Mouse (Mus musculus) layer of hippocampus, postnatal 25 days (tissue): ENCODE data around the gene Krtap8-1. TPM values are rescaled to one million over a fixed set of nuclear protein-coding genes. Genes with fewer than 3 reads are reported as not detected.

ENCODE experiments used
- DNase-seq, 2 experiments: peaks; one replicate each; pipeline ENCODE4 v3.0.0; 2022; ENCODE audit warnings: mixed read lengths in 2 of 2, low spot score in 1 of 2; ENCODE audit errors: extremely low spot score in 1 of 2
- total RNA-seq, 2 experiments: library from RNA; stranded (reverse); gene quantifications; 2 replicates each; pipeline ENCODE4 v1.2.3; 2021

Krtap8-1 gene
- not detected for total RNA-seq

DNA sequence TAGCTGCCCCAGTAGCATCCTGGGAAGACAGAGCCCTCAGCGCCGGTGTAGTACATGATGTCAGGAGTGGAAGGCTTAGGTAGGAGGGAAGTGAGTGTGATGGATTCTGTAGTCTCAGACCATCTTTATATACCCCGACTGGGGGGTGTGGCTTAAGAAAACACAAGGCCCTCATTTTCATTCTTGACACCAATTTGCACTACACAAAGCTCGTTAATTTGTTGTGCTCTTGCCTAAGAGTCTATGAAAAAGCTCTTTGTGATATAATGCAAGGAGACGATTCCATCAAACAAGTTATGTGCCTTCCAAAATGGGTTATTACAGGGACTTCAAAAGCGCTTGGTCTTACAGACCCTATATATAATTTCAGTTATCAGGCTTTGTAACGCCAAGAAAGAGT is at the start of gene Krtap8-1:
Gene Krtap8-1 (minus strand): TSS at position 101 of the 400 bp plus-strand sequence.
- no peak for DNase-seq

DNA sequence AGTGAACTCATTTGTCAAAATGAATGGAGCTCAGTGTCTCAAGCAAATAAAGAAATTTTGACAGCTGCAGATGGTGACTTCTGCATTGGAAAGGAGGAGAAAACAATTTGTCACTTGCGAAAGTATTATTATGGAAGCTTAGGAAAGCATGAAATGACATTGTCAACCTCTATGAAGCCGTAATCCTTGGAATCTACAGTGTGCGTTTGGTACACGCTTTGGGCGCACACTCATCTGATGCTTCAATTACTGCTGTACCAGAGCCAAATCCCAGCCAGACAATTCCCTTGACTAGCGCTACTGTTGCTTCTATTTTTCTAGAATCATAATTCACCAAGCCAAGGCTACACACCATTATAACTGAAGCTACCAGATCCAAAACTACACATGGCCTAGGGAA is 49.6 kb upstream of the Krtap8-1 start:
- no peak for DNase-seq

DNA sequence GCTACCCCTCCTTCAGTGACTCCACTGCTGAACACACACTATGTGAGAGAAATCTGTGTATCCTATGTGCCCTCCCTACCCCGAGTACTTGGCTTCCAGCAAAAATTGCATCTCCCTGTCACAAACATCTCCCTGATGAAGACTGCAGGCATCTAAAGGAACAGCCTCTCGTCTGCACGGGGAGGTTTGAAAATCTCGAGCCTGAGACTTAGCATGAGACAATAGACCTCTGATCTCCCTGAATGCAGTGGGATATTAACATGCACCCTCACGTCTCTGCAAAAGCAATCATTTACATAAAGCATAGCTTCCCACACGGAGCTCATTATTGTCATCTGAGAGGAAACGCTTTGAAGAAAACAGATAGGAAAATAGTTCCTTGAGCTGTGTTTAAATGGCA is 42.8 kb upstream of the Krtap8-1 start:
- DNase-seq, result no peak

DNA sequence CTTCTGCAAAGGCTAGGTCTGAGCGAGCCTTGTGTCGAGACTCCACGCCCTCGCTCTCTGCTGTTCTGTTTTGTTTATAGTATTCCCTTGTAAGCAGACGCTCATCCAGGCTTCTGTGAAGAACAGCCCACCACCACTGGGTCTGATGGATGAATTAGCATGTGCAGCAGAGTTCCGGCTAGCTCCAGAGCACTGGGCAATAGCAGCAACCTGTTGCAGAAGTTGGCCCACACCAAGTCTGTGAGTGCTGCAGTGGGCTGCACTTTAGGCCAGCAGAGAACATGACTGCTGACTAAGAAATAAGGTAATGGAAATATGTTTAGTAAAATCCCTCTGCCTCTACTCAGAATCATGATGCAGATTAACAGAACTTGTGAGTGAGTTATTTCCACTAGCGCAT is 42.1 kb upstream of the Krtap8-1 start:
- DNase-seq, result no peak

DNA sequence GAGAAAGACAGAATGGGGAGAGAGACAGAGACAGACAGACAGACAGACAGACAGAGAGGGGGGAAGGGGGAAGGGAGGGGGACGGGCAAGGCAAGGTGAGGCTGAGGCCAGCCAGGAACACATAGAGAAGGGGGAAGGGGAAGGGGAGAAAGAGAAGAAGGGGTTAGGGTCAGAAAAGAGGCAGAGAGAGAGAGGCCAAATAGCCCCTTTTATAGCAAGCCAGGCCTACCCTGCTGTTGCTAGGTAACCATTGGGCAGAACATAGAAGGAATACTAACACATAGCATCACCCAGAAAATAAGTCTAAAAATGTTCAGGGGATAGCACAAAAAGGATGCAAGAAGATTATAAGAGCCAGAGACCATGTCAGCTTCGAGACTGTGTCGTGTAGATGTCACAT is 40.6 kb upstream of the Krtap8-1 start:
- no peak for DNase-seq

DNA sequence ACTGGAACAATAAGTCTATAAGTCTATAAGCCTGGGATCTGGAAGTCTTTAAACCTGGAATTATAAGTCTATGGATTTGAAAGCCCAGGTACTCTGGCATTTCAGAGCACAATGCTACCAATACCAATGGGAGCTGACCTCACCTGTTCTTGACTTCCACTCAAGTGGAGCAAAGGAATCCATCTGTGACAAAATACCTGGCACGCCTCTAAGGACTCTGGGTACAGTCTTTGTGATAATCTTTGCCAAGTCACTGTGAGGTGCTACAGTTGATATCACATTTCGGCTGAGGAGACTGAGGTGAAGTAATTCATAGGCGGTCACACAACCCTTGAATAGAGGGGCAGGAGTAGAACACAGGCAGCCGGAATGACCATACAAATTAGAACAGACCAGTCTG is 33.2 kb upstream of the Krtap8-1 start:
- DNase-seq, result no peak

DNA sequence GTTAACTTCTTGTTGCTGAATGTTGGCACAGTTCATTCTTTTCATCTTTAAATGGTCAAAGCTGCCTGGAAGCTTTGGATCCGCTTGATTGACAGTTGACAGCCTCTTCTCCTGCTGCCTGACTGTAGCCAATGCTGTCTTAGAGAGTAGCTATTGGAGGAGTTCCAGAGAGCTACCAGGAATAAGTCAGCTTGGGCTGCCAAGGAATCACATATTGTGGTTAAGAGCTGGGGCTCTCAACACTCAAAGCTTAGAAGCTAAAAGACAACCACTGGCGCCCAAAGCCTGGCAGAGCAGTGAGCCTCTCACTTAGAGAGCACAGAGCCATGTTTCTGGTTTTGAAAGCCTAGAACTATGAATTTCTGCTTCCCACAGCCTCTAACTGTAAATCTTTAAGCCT is 32.8 kb upstream of the Krtap8-1 start:
- DNase-seq, result no peak

DNA sequence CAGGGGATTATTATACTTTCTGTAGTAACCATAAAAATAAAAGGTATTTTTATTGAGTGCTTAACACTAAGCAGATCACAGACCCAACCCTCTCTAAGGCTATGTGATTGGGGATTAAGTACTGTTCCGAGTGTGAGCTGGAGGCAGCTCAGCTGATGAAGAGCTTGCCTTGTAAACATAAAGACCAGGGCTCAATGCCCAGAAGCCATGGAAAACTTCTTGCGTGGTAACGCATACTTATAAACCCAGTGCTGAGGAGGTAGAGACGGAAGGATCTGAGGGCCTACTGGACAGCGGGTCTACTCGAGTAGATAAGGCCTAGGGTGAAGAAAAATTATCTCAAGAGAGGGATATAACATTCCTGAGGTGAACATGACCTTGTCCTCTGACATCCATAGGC is 32.3 kb upstream of the Krtap8-1 start:
- DNase-seq, result no peak

DNA sequence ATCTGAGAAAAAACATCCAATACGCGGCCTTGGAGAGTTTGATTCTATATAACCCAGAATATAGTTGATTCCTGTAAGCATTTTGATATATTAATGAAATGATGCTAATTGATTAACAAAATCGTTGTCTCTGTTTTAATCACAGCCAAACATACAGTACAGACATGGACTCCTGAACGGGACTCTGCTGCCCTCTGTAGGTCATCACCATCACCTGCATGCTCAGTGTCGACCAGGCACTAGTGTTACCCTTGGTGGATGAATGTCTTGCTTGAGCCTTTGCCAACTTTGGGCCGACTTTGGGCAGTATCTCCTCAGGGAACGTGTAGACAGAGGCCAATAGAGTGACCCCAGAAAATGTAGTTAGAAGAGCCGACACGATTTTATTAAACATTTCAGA is 29.9 kb upstream of the Krtap8-1 start:
- peak in 1 of 2 experiments; percentile 63 for DNase-seq

DNA sequence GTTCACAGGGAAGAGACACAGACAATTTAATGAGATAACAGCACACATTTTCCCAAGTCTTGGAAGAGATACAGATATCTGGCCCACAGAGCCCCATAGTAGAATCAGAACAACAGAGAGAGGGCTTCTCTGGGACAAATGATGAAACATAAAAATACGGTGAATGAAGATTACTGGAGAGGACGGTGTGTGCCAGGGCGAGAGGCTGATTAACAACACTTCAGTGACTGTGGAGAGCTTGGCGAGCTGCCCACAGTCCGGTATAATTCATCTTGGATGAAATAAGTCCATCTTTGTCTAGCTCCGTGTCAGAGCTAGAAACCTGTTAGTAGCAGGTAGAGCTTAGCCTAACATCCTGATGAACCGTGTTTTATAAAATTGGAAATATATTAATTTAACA is 25.7 kb upstream of the Krtap8-1 start:
- no peak for DNase-seq

DNA sequence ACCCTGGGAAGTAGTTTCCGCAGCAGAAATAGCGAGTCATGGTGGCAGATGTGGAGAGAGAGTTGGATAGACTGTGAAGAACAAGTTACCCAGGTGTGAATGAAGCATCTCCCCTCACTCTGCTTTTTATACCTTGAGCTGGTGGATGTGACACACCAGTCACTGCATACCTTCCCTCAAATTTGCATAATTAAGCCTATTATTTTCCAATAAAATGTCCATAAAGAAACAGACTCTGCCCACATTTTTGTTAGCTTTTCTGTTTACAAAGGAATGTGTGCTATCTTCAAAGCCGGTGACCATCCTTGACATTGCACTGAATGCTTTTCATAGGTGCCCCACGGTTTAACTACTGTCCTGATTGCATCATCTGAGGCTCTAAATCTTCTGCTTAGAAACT is 20.5 kb upstream of the Krtap8-1 start, which contains the start of gene Krtap7-1:
Gene Krtap7-1 (minus strand): TSS at position 101 of the 400 bp plus-strand sequence.
- no peak for DNase-seq

DNA sequence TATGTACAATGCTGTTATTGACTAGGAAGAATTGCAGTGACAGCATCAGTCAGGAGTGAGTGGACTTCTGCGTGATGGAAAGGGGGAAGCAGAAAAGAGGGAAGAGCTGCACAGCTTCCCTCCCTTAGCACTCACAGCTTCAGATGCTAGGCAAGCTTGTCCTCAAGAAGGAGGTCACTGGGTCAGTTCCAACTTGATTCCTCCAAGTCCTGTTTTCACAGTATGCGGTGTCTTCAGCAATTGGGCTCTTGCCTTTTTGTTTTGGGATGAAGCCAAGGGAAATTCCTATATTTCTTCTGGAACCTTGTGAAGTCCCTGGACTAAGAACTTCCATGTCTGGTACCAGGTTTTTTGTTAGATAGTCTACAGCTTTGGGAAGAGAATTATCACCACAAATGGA is 15.8 kb upstream of the Krtap8-1 start:
- no peak for DNase-seq

DNA sequence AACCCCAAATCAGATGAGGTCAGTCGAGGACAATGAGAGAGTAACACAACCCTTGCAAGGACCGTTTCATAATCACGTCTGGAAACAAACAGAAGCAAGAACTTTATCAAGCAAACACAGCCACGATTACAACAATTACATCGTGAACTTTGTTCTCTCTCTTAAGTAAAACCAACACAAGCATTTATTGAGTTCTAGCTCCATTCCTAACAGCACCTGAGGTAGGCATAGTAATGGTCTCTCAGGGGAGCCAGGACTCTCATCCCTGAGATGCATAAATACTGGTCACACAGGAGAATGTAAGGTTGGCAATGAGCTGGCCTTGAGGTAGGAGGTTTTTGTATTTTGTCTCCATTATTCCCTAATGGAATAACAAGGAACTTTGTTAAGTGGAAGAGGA is 14.1 kb upstream of the Krtap8-1 start:
- no peak for DNase-seq

DNA sequence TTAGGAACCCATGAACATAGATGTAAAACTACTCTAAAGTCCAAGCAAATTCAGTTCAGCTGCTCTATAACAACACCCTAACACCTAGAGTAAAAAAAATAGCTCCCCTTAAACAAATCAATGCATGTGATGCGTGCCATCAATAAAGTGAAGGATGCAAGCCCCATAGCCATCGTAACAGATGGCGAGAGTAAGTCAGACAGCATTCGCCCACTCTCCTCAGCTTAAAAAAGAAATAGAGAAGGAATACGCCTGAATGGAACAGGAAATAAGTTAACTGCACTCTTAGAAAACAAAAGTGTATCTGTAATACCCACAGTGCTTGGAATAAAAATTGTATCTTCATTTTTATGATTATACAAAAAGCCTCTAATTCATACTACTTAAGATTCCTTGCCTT is 9.2 kb upstream of the Krtap8-1 start:
- DNase-seq, result no peak

DNA sequence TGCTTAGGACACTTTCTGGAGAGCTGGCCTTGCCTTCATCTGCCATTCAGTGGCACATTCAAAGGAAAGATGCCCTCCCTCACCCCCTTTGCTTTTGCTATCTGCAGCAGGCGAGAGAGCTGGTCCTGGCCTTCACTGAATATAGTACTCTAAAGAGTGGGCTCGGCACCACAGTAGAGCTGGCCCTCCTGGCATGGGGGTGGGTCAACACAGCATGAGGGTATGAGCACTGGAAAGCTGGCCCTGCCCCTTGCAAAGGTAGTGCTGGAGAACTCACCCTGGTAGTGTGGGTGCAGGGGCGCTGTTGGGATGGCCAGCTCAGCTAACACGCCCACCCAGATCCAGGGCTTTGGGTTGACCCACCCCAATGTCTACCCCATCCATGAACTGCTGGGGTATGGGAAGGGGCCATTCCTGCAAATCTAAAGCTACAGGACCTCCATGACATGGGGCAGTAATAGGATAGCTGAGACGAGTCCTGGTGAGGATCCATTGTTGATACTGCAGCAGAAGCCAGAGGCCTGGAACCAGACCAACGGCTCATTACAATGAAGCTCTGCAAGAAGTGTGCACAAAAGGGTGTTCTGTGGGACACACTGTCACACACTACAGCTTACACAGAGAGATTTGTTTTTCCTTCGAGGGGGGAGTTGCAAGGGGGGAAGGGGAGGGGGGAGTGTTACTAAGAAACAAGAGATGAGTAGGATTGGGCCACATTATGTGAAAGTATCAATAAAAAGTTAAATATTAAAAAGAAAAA is 7.8 kb upstream of the Krtap8-1 start:
- no peak for DNase-seq

DNA sequence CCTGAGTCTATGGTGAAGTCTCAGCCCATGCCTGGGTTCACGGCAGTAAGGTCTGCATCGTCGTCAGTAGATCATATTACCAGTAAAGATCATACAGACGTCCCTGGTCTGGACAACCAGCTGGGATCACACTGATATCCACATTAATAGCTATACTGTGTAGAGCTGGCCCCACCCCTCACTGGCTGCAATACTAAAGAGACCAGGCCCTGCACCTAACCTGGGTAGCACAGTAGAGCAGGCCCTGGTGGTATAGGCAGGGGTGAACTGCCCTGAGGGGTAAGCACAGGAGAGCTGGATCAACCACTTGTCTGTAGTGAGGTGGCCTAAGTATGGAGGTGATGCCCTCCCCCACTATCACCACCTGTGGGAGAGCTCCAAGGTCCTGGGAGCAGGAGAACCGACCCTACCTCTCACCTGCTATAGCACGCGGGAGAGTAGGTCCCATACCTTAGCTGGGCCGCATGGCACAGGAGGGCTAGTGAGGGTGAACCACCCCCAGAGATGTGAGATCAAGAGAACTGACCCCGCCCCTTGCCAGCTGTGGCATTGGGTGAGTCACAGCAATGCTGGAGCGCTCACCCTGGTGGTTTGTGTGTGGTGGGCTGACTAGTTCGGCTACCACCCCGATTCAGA is 10.0 kb downstream of the Krtap8-1 start:
- DNase-seq, result no peak

DNA sequence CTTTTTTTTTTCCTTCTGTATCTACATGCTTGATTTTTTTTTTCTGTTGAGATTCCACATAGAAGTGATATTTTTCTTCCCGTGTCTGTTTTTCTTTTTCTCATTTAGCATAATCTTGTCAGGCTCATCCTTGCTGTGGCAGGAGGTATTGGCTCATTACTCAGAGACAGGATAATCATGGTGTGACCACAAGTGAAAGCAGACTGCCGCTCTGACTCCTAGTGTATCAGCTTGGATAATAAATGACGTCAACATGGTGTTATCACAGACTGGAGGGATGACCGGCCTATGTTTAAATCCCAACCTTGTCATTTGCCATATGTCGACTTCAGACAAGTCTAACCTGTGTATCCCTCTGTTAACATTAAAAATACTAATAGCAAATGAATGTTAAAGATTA is 26.6 kb downstream of the Krtap8-1 start:
- no peak for DNase-seq

Other genes with a start within 250 kb of the Krtap8-1 start
- not detected for gene Krtap21-1, start 84.1 kb downstream of the Krtap8-1 start, total RNA-seq
- not detected for gene Krtap6-2, start 67.8 kb downstream of the Krtap8-1 start, total RNA-seq
- gene Krtap7-1, start 20.4 kb upstream of the Krtap8-1 start, total RNA-seq, result not detected
- not detected for gene Krtap11-1, start 83.2 kb upstream of the Krtap8-1 start, total RNA-seq